Mouse (Mus musculus) c-Kit-positive CD71-positive TER-119-positive erythroid progenitor cells, embryonic 14.5 days (primary cell): ENCODE measurements around the gene Abcb7.
A peak's percentile ranks its signal among the peaks of the same experiment; 100 is the strongest.
"Not testable (repeated sequence)": the region's sequence is repeated elsewhere in the genome, so short reads cannot be mapped to it uniquely, and the experiment has no call there.

Experiments
- DNase-seq: peaks from one replicate; pipeline ENCODE4 v3.0.0-alpha.2; 2013; ENCODE audit warnings: low spot score

The Abcb7 gene

DNA sequence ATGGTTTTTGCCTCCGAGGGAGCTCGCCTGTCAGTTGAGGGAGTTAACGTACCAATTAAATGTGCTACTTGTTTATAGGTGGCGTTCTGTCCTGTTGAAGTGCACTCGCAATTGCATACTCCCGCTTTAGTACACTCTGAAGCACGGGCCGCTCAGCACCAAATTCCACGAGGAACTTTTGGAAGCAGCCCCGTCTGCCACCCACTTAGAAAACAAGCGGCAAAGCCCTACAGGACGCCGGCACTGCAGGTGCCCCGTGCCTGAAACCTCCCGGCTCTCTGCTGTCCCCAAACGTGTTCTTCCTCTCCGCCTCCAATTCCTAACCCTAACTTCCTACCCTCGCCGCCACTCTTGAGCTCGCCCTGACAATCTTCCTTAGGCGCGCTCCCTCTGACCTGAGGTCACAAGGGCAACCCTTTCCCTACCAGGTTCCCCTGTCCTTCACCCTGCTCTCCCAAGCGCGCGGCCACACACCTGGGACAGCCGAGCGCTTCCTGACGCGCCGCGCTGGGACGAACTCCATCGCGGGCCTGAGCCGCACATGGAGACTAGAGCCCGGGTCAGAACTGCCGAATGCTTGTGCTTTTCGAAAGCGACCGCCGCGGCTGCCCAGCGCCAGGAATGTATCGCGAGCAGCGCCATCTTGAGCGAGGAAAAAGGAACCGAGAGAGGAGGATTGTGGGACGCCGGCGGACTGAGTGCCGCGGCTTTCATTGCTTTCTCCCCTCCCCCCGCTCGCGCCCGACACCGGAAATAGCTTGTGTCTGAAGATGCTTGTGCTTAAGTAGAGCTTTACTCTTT lies at the start of gene Abcb7:
Gene Abcb7 (minus strand): TSS at position 674 of the 801 bp plus-strand sequence.
- DNase-seq: peak; percentile 76

DNA sequence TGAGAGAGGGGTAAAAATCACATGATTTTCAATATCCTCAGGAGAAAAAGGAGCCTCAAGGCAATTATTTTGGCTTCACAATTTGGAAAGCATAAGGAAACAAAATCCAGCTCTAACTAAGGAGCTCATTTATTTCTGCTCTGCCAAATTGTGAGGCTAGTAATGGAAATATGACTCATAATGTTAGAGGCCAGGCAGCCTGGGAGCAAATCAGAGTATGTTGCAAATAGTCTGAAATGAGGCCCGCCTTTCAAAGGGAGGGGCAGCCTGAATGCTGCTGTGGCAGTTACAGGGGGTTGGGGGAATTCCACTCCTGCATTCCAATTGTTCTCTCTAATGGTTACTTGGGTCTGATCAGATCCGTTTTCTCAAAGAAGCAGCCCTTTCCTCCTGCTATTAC lies 48.1 kb upstream of the Abcb7 start:
- no peak for DNase-seq

DNA sequence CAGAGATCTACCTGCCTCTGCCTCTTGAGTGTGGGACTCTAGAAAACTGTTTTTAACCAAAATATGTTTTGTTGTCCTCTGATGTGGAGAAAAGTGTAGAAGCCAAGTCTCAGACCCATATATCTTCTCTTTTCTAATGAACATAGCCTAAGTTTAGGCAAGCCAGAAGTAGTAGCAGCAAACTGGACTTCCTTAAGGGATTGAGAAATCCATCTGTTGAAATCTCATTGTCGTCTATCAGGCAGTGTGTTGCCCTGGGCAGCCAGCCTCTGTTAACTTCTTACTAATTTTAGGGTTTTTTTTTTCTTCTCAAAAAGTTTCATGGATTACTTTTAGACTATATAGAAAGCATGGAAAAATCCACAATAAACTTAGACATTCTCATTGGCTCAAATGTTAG lies 38.8 kb upstream of the Abcb7 start:
- no peak for DNase-seq

DNA sequence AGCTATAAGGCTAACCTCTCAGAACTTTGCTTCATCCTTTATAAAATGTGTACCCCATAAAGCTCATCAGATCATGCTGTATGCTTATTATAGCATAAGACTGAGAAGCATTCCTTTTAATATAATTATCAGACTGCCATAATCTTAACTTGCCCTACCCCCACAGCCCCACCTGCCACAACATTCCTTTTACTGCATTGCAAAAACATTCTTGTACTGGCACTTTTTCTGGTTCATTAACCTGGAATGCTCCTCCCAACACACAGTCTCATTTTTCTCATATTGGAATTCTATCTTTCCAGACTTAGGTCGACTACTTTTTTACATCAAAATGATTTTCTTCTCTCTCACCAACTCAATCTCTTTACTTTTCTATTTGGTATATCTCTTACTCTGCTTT lies 19.8 kb upstream of the Abcb7 start:
- no peak for DNase-seq

DNA sequence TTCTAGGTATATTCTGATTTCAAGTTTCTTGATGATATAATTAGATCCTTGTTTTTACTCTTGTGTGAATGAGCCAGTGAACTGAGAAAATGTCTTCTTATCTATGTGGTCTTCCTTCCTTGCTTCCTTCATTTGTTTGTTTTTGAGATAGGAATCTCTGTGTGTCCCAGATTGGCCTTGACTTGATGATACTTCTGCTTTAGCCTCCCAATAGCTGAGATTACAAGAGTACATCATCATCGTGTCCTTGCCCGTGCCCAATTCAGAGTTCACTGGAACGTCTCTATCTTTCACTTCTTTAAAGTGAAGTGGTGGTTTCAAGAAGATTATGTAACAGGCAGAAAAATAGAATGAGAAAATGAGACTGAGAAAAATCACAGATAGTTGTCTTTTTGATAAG lies 14.5 kb upstream of the Abcb7 start:
- DNase-seq: no peak

DNA sequence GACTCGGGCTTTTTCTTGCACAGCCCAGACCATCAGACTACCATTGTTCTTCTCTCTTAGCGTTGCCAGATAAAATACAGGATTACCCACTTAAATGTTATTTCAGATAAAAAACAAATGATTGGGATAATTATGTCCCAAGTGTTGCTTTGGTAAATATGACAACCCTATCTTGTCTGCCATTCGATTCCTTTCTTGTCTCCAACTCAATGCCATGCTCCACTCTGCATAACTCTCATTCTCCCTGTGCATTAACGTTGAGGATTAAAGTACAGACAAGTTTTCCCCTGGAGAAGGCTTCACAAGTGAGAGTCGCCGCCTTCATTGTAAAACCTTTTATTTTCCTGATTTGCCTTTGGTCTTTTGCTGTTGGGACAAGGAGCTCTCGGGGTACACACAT lies 339 bp upstream of the Abcb7 start:
- DNase-seq: no peak

DNA sequence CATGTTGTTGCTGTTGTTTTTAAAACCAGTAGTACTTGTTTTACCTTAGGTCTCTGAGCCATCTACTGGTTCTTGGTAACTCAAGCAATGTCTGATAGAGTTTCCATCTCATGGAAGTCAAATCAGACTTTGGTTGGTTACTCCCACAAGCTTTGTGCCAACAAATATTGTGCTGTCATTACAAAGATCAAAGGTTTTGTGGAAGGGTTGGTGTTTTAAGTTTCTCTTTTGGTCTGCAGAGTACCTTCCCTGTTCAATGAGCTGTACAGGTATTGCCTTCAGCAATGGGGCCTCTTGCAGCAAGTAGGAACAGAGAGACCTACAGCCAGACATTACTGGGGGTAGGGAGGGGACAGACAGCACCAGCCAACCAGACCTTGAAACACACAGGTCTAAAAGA lies 5.5 kb downstream of the Abcb7 start:
- DNase-seq: no peak

DNA sequence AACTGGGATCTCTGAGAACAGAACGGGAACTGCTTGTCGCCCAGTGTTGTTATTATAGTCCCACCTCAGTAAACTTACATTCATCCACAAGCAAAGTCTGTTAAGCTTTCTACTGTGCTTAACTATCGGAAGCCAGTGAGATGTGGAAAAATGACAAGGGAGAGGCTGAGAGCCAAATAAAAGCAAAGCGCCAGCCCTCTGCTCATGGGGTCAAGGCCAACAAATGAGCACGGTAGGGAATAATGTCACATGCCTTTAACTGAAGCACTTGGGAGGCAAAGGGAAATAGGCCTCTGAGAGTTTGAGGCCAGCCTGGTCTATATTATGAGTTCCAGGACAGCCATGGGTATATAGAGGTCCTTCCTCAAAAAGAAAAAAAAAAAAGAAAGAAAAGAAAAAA lies 11.2 kb downstream of the Abcb7 start:
- DNase-seq: no peak

DNA sequence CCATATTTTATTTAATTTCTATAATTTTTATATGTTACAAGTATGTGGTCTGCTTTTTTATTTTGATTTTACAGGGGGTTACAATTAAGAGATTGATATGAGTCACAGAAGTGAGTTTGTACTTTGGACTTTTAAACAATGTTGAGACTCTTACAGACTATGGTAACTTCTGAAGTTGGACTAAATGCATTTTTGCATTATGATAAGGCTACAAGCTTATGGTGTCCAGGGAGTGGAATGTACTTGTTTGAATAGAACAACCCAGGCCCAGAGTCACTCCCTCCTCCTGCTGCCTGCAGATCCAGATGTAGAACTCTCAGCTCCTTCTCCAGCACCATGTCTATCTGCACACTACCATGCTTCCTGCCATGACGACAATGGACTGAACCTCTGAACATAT lies 12.5 kb downstream of the Abcb7 start:
- no peak for DNase-seq

DNA sequence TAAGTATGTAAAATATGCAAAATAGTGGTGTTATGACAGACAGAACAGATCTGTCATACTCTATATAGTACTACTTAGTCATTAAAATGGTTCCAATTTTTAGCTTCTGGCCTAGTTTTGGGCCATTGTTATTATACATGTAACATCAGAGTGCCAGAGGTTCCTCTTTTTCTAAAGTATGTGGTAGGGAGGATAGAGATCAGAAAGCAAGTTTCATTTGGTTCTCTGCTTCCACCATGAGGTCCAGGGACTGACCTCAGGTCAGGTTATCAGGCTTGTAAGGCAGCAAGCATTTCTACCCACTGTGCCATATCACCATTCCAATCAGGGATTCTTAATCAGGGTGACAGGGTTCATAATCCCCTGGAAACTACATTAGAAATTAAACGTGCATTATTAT lies 16.1 kb downstream of the Abcb7 start:
- no peak for DNase-seq

DNA sequence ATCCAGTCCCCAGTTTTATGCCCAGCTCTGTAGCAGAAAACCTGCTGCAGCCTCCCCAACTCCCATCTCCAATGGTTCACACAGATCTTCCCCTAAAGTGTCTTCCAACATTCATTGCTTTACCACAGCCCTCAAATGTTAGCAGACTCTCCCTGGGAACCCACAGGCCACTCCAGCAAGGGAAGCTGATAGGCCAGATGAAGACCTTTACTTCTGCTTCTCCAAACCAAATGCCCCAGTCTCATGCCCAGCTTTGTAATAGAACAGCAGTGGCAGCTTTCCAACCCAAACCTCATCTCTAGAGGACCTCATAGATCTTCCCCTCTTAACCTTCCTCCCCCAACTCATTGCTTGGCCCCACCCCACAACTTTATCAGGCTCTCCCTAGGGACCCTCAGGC lies 54.0 kb downstream of the Abcb7 start:
- DNase-seq: no peak

DNA sequence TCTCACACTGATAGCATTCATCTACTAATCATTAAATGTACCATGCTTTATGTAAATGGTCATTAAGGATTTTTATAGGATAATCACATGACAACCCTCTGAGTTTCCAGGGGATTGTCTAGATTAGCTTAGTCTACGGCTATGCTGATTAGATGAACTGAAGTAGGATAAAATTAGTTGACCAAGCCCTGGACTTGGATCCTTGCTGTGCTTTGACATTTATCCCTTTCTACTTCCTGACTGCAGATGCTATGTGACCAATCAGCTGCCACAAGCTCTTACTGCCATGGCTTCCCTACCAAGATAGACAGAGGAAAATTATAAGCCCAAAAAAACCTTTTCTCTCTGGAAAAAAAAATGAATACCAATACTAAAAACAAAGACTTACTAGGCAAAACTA lies 57.8 kb downstream of the Abcb7 start:
- DNase-seq: no peak

DNA sequence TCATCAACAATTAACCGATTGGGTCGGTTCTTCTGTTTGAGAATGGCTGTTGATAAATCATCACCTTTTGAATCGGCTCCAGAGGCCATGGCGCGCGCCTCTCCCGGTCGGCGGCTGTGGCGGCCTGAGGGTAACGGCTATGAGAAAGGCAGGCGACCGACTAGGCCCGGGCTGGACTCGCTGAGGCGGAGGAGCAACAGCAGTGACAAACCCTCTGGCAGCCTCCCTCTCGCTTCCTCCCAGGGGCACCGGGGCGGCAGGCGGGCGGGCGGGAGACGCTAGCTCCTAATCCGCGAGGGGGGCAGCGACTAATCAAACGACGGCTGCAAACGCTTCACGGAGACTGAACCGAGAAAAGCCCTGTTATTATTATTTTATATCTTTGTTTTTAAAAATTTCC lies 65.5 kb downstream of the Abcb7 start:
- DNase-seq: not testable (repeated sequence)

DNA sequence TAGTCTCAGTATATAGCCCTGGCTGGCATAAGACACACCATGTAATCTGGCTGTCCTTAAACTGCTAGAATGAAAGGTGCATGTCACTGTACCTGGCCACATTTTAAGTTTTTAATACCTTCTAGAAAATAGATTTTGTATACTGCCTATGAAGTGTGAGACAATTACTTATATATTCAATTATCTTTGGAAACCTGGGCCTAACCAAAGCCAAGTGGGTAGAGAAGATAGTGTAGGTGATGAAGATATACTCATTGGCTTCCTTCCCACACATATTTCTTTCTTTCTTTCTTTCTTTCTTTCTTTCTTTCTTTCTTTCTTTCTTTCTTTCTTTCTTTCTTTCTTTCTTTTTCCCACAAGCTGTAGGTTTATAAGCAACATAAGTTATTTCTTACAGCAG lies 121.9 kb downstream of the Abcb7 start:
- no peak for DNase-seq

DNA sequence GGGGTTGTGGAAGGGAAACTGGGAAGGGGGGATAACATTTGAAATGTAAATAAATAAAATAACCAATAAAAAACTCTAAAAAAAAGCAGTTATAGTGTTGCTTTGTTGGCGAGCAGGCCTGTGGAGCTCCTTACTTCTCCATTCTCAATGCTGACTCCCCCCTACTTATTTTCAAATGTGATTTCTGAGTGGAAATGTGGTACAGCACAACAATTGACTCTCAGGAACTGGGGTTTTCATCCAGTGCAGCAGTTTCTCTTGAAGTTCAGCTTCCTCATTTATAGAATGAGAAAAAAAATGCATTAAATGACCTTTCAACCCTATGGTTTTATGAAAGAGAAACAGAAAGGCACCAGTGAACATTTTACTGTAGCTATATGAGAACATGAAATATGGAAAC lies 133.8 kb downstream of the Abcb7 start:
- DNase-seq: no peak

DNA sequence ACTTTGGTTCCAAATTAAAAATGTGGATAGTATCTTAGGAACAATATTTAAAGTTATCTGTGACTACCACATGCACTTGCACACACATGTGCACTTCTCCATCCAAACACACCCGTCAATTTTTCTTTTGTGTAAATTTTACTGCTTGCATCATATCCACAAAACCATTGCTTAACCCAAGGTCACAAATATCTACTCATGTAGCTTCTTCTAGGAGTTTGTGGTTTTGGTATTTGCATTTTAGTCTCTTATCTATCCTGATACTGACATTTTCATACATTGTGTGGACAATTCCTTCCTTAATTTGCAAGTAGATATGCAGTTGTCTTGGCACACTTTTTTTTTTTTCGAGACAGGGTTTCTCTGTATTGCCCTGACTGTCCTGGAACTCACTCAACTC lies 149.3 kb downstream of the Abcb7 start:
- no peak for DNase-seq

DNA sequence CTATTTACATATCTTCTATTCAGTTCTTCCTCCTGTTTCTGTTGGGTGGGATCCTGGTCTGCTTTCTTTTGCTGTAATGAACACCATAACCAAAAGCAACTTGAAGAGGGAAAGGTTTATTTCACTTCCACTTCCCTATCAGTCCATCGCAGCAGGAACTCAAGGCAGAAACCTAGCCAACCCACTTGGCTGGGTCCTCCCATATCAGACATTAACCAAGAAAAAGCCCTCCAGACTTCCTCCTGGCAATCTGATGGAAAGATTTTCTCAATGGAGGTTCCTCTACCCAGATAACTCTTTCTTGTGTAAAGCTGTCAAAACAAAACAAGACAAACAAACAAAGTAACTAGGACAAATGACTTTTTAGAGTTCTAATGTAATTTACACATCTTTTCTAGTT lies 151.2 kb downstream of the Abcb7 start:
- no peak for DNase-seq

DNA sequence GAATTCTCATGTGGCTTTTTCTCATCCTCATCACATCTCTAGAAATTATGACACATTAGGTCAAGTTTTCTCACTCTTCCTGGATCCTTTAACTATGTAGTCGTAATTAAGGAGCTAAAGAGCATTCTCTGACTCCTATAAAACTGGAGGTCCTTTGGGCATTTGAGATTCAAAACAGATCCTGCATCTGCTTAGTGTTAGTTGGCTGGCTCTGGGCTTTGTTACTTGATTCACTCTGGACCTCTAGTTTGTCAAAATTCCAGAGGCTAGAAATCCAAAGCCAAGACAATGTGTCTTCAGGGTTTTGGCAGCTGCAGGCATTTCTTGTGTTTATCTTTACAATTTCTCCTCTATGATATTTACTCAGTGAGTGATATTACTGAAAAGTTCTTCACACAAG lies 157.1 kb downstream of the Abcb7 start:
- no peak for DNase-seq
